Mouse (Mus musculus) c-Kit-positive CD71-negative TER-119-negative erythroid progenitor cells, embryonic 14.5 days (primary cell): Measurements from ENCODE around the gene Nsun3.

Experiments
- DNase-seq: peaks from one replicate; pipeline ENCODE4 v3.0.0-alpha.2; 2013; ENCODE audit warnings: low read depth

The Nsun3 gene

DNA sequence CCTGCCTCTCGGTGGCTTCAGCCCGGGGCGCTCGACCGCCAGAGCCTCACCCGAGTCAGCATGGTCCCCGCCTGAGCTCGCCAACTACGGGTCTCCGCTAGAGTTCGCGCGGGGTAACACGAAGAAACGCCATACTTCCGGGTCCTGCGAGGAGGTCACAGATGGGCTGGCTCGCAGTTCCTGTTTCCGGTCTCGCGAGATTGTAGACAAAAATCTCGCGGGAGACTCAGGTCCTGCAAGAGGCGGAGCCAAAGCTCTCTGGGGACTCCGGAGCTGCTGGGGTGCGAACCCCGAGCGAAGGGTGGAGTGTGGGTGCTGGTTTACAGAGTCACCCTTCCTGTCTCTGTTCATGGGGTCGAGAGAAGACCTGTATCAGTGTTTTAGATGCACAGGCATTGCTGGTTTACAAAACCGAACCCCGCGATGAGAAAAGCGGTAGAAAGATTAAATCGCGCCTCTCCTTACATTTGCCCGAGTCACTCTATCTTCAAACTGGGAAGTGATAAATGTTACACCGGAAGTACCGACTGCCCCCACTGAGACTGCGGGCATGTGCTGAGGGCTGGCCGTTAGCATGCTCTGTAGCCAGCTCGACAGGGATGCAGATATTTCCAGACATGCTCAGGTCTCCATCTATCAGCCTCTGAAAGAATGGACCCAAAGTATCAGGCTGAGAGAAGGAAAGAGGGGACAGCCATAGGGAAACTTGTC, at the start of gene Nsun3:
Gene Nsun3 (minus strand): TSS at position 198 of the 711 bp plus-strand sequence.
- DNase-seq: peak; percentile 92

DNA sequence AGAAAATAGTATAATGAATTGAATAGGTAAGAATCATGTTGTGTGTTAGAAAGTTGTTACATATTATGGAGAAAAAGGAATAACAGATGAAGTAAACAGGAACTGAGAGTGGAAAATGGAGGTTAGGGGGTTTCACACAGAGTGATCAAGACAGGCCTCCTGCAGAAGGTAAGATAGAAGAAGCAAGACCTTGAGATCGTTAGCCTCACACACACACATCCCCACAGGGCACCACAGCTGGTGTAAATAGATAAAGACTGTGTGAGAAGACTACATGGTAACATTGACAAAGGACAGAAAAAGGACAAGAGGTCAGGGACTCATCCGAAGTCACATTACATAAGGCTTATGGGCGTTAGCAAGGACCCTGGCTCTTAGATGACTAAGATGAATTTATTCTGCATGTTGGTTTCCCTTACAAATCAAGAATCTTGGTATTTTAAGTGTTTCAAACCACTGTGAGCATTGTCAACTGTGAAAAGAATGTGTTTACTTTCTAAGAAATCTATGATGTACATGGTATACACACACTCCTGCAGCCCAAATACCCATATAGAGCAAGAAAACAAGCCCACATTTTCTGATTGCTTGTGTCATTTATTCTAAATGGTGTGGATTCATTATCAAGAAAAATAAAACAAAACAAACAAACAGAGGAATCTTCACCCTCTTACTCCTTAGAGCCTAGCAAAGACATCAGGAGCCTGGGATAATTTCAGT, 47.6 kb upstream of the Nsun3 start:
- DNase-seq: no peak

DNA sequence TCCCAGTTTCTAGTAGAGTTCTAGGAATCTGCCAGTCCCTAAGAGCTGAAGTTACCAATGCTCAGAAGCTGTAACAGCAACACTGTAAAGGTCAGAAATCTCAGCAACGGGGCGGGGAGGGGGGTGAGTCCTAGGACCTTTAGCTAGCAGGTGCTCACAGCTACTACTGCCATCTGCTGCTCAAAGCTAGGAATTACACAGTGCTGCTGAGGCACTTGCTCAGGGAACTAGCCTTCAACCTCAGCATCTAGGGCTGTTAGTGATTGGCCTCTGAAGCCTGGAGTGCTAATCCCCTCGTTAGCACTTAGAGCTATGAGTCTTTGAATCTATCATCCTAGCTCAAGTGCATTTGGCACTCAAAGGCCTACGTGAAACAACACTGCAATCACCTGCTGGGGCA, 45.9 kb upstream of the Nsun3 start:
- peak; percentile 37 for DNase-seq

DNA sequence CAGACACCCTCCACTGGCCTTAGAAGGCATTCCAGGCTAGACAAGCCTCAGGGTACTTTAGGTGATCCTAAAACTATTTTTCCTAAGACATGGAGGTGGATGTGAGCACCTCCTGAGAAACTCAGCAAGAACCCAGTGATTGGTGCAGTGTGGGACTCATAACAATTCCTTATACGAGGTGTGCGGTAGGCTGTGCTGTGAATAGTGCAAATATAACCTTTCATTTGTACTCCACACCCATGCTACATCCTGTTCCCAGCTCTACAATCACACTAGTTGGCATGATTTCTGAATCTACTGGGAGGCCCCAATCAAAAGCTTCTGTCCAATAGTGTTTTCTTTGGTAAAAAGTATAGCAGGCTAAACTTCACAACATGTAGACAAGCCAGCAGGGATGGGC, 45.4 kb upstream of the Nsun3 start:
- no peak for DNase-seq

DNA sequence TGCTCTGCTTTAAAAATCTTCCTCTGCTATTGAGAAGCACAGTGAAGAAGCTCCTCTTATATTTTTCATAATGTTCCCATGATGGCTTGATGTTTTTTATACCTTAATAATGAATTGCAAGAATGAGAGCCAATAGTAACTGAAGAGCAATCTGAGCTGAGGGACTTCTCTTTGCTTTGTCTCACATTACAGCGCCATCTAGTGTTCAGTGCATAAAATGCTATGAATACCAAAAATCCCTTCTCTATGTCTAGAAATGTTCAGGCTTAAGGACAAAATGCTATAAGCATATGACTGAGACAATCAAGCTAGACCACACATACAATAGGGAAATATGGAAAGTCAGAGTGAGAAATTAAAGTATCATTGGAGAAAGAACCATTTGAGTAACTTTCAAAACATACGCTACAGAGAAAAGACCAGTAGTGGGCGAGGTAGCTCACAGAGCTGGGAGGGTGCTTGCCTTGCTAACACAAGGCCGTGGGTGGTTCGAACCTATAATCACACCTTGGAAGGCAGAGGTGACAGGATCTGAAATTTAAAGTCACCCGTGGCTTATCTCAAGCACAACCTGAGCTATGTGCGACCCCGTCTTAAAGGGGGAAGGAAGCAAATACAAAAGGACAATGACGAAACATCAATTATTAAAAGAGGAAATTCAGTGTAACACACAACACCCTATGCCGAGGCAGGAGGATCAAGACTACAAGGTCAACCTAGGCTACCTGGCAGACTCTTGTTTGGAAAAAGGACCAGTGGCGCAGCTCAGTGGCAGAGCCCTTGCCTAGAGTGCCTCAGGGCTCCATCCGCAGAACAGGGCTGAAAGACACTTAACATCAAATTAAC, 39.8 kb upstream of the Nsun3 start:
- peak; percentile 29 for DNase-seq

DNA sequence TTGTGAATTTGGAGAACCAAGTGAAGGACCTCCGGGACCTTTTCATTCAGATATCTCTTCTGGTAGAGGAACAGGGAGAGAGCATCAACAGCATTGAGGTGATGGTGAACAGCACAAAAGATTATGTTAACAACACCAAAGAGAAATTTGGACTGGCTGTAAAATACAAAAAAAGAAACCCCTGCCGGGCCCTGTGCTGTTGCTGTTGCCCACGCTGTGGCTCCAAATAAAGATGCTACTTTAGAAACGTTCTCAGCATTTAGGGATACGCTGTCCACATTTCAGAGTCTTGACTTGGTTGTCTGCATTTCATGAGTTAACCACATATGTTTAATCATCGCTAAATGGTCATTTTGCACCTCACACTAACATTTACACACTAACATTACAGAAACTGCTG, 35.9 kb upstream of the Nsun3 start:
- no peak for DNase-seq

DNA sequence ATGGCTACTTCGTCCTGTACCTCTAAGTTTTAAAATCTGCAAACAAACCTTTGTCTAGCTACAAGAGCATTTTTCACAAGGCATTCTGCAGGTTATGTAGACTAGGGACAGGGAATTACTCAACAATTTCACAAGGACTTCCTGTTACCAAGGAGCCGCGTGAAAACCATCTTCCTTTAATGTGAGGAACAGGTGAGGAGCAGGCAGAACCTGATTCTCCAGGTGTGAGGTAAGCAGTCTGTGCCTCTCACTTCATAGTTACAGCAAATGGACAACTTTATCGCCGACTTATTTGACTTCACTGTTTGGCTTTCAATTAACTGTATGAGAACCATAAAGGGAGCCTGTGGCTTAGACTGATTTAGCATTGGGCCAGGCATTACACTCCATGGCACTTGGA, 27.9 kb upstream of the Nsun3 start, which contains the start of gene Stx19:
Gene Stx19 (plus strand): TSS at position 186 of the 400 bp plus-strand sequence.
- no peak for DNase-seq

DNA sequence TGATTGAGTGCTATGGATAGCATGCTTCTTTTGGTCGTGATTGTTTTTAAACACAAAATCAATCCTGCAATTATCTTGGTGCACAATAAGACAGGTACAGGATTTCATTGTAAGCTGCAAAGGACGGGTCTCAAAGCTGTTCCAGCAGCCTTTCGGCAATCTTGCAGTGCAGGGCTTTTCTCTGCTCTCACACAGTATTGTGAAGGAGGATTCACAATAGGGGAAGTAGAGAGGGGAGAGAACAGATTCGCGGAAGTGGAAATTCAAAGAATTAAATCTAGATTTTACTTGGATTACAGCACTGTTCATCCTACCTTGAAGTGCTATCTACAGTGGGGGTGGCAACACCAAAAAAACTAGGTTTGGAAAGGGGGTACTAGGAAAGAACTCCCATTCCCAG, 27.2 kb upstream of the Nsun3 start:
- no peak for DNase-seq

DNA sequence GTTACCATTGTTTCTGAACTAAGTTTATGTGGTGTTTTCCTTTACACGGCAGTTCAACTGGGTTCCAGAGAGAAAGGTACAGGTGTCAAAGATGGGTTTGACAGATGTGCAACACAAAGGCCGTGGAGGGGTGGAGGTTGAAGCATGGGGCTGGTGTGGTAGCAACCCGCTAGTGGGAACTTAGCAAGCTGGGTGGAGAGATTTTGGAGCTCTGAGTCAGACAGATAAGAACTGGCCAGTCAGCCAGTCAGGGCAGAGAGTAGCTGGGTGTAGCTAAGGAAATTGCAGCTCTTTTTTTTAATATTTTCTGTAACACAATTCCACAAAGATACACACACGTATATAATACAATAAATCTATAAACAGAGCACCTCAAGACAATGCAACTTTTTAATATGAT, 24.2 kb upstream of the Nsun3 start:
- no peak for DNase-seq

DNA sequence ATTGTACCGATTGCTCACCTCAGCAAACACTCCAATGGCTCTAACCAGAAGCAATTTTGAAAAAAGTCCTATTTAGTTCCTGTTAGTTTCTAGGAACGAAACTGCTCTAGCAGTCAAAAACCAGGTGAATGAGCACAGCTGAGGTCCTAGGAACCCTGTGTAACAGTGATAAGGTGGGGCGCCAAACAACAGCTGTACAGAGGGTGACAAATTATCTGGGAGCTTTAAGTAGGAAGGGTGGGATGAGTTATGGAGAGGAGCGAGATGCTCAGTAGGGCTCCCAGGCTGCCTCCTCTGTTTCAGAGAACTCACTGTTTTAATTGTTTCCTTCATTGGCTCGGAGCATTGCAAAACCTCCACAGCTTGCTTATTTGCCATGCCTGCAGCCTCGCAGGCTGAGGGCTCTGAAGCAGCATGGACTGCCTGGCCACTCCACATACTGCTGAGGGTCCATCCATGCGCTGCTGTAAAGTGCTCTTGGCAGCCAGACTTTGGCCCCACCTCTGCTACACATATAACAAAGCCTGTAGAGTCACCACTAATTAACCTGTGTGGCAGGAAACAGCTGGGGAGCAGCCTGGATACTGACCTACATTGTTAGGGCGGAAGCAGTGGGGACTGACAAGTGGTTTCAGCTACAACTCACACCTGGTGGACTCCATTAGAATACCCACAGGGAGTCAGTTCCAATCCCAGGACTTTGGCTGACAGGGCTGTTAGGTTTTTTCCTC, 20.8 kb upstream of the Nsun3 start:
- DNase-seq: no peak

DNA sequence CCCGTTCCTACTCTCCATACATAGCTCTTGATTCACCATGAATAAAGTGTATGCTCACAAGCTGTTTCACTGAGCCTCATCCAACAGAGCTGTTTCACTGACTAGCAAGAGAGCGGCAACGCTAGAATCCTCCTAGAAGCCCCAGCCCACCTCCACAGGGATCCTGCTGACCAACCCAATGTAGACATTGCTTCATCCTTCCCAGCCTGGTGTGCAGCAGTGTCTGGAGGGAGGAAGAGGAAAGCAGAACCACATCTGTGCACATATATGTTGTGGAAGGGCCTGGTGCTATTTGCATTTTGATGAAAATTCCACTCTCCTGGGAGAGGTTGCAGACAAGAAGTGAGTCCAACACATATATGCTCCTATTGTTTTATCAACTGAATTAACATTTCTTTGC, 18.0 kb upstream of the Nsun3 start:
- DNase-seq: no peak

DNA sequence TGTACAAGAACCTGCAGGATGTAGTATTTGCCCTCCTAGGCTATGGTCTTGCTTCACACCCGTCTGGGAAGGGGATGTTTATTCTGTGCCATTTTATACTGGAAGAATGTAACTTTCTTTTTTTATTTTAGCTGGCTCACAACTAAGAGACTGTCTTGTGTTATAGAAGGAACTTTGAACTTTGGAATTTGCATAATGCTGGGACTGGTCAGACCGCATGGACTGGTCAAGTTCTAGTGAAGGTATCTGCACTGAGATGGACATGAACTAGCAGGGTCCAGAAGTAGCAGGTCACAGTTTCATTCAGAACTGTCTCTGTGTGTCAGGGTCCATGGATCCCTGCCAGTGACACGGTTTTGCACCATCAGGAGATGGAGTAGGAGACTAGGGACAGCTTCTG, 13.2 kb upstream of the Nsun3 start:
- DNase-seq: no peak

DNA sequence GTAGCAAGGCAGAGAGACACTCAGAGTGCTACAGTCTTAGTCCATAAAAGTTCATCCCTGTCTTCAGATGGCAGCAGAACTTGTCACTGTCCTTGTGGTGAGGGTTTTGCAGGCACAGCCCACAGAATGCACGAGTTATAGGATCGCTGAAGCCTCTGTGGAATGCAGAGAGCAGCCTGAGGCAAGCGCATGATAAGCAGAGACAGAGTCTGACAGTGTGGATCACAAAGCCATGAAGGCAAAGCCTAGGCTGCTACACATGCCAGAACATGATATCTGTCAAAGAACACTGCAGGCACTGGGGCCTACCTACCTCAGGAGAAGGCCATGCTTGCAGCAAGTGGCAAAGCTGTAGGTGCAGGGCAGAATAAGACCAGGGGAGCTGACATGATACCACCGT, 12.8 kb upstream of the Nsun3 start:
- DNase-seq: no peak

DNA sequence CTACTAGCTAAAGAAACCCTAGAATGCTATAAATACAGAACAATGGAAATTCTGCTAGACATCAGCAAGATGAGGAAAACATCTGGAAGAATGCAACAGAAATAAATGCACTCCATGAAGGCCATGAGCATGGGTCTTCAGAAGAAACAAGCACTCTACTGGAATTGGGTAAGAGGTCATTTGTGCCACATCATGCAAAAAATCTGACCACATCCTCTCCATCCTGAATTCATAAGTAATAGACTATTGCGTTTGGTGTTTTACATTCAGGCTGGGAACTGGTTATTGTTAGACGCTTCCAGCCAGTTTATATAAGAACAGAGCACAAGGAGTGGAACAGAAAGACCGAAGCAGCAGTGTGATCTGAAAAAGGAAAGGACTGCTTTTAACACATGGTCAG, 12.2 kb upstream of the Nsun3 start:
- DNase-seq: no peak

DNA sequence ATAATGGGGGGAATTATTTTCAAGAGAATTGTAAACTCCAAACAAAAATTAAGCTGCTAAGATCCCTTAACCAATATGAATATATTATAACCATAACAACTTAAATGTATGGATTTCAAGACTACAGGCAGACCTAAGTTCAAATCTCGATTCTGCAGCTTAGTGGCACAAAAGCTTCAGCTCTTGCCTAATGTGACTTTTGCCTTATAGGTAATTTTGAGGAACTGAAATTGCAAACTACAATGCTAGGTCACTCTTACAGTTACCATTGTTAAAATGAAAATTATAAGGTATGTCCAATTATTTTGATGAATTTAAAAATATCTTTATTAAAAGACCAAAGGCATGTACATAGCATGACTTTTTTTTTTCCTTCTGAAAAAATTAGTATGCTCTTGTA, 10.0 kb upstream of the Nsun3 start:
- DNase-seq: no peak

DNA sequence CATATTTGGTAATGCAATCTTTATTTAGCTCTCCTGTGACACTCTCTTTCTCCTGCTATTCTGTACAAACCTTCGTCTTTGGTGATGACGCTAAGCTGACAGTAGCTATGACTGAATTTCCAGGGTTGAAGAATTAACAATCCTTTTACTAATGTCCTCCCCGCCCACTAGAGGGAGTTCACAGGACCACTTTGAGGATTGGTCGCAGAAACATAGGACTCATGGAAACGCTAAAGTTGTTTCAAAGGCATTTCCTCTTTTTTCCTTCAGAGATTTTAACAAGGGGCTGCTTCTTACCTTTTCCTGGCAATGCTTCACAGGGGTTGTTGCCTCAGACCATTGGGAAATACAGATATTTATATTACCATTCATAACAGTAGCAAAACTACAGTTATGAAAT, 4.4 kb downstream of the Nsun3 start:
- no peak for DNase-seq

DNA sequence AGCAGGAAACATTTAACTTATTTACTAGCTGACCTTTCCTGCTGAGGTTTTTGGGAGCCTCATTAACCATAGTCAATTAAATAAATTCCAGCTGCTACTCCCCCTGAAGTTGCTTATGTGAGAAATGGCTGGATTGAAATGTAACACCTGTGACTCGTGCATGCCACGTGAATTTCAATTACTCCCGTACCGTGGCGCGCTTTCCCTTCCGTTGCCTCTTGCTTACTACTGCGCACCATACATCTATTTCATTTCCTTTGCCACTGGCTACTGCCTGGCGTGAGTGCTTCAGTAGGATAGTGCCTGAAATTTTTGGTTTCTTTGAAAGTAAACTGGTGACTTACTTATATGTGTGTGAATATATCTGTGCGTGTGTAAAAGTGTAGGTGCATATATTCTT, 8.3 kb downstream of the Nsun3 start:
- no peak for DNase-seq

DNA sequence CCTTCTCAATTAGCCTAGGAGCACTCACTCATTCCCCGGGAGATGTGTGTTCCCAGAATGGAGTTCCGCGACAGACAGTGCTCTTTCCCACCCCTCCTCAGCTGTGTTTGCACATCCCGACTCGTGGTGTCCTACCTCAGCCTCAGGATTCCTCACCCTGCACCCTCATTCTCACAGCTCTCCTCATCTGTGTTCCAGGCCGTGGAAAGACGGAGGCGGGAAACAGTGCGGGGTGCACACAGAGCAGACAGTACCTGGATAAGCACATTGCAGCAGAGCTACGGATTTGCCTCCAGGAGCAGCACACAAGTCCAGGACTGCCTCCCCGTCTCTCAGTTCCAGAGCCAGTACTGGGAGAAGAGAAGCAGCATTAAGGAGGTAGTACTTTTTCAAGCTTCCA, 10.6 kb downstream of the Nsun3 start:
- no peak for DNase-seq

DNA sequence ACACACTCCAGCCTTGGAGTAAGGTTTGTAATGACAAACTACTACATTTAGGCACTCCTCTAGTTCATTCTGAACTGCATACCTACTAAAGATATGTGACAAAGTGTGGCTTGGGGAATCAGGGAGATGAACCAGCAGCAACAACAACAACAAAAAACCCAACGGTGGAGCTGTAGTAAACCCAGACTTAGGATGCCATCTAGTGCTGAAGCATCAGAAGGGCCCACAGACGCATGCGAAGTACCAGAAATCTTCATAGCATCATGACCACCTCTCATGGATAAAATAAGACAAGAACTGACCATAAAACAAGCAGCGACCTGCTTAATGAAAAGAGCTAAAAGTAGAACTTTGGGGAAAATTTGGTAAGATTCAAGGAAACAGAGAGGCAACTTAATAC, 13.2 kb downstream of the Nsun3 start:
- DNase-seq: no peak

DNA sequence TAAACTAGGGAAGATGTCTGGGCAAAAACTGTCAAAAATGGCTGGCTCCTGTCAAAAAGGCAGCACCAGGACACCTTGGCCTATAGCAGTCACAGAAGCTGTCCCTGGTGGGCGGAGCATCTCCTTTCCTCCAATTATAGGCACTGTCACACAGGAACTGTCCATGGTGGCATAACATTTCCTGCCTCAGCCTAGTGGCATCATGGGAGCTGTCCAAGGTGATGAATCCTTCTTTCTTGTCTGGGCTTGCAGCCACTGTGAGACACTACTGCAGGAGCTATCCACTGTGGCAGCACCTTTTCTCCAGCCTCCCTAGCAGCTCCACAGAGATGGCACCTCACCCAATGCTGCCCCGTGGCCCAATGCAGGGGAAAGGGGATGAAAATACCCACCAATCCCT, 28.3 kb downstream of the Nsun3 start:
- peak; percentile 74 for DNase-seq

DNA sequence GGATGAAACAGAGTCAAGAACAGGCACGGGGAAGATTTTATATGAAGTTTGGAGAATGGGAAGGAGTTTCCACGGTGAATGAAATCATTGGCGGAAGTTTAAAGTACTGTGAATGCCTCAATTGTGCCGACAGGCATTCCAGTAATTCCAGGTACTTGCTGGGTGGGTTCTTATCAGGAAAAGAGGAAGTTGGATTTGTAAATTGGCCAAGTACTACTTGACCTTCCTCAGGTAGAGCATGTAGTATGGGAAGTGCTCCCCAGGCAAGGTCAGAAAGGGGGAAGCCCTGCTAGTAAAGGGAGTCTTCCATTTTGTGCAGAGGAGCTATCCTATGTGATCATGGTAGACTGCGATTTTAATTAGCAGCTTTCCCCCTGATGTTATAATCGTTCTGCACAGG, 31.3 kb downstream of the Nsun3 start:
- no peak for DNase-seq

DNA sequence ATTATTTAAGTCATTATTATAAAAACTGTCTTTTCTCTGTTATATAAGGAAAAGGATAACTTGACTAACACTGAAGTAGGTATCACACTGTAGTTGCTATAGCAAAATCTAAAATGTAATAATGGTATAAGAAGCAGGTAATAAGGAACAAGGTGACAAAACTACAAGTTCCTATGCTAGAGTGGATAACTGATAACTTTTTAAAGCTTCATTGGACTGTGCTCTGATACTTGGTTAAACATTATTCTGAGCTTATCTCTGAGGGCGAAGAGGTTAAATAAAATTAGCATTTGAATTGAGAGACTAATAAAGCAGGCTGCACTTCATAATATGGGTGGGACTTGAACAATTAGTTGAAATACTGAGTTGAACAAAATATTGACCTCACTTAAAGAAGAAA, 33.0 kb downstream of the Nsun3 start:
- no peak for DNase-seq
